Mouse (Mus musculus) layer of hippocampus, adult 11-12 months (tissue): ENCODE measurements around the gene Adad1.

Experiments used
- DNase-seq: peaks from one replicate; pipeline ENCODE4 v3.0.0; 2022; ENCODE audit warnings: low spot score

Gene Adad1

GRCm38 (mm10) chr3:37063406-37063805, at the start of gene Adad1:
Adad1 (plus strand) TSS chr3:37063527.
- no peak for DNase-seq

GRCm38 (mm10) chr3:37037979-37038378, 25.3 kb upstream of the Adad1 start:
- no peak for DNase-seq

GRCm38 (mm10) chr3:37039811-37040210, 23.5 kb upstream of the Adad1 start:
- DNase-seq = no peak

- no peak for DNase-seq
Measured at GRCm38 (mm10) chr3:37051491-37051890, 11.8 kb upstream of the Adad1 start.

- peak; percentile 56 for DNase-seq
Measured at GRCm38 (mm10) chr3:37073211-37073610, 9.9 kb downstream of the Adad1 start.

GRCm38 (mm10) chr3:37084860-37085259, 21.5 kb downstream of the Adad1 start:
- no peak for DNase-seq

GRCm38 (mm10) chr3:37090721-37091120, 27.4 kb downstream of the Adad1 start:
- DNase-seq = peak; percentile 47

- no peak for DNase-seq
Measured at GRCm38 (mm10) chr3:37125655-37126054, 62.3 kb downstream of the Adad1 start, which contains the start of gene Il2. Il2 (minus strand) TSS chr3:37125959.

- no peak for DNase-seq
Measured at GRCm38 (mm10) chr3:37126162-37126561, 62.8 kb downstream of the Adad1 start.

- no peak for DNase-seq
Measured at GRCm38 (mm10) chr3:37128269-37128668, 64.9 kb downstream of the Adad1 start.

- no peak for DNase-seq
Measured at GRCm38 (mm10) chr3:37129063-37129462, 65.7 kb downstream of the Adad1 start.

GRCm38 (mm10) chr3:37137231-37137630, 73.9 kb downstream of the Adad1 start:
- DNase-seq = no peak

- DNase-seq = no peak
Measured at GRCm38 (mm10) chr3:37139192-37139591, 75.9 kb downstream of the Adad1 start.

- no peak for DNase-seq
Measured at GRCm38 (mm10) chr3:37140168-37140906, 77.0 kb downstream of the Adad1 start.

GRCm38 (mm10) chr3:37141827-37142226, 78.5 kb downstream of the Adad1 start:
- DNase-seq = no peak

GRCm38 (mm10) chr3:37144979-37145378, 81.7 kb downstream of the Adad1 start:
- DNase-seq = no peak

- no peak for DNase-seq
Measured at GRCm38 (mm10) chr3:37146406-37146805, 83.1 kb downstream of the Adad1 start.

GRCm38 (mm10) chr3:37146810-37147209, 83.5 kb downstream of the Adad1 start:
- no peak for DNase-seq

GRCm38 (mm10) chr3:37152274-37152673, 88.9 kb downstream of the Adad1 start:
- DNase-seq = no peak

- no peak for DNase-seq
Measured at GRCm38 (mm10) chr3:37153004-37153403, 89.7 kb downstream of the Adad1 start.

GRCm38 (mm10) chr3:37154396-37154795, 91.1 kb downstream of the Adad1 start:
- DNase-seq = no peak

- DNase-seq = no peak
Measured at GRCm38 (mm10) chr3:37157082-37157481, 93.8 kb downstream of the Adad1 start.

- no peak for DNase-seq
Measured at GRCm38 (mm10) chr3:37158246-37158645, 94.9 kb downstream of the Adad1 start.

GRCm38 (mm10) chr3:37161096-37161495, 97.8 kb downstream of the Adad1 start:
- no peak for DNase-seq
